Mouse (Mus musculus): ENCODE results near the gene Nt5dc2. TPM values are rescaled to one million over a fixed set of nuclear protein-coding genes. Genes with fewer than 3 reads are reported as not detected.

The Nt5dc2 gene
- polyA plus RNA-seq, 1 experiment from 2014 or later: 517 TPM

GRCm38 (mm10) chr14:31171386-31171785 is 40.5 kb downstream of the Nt5dc2 start:
- Histone ChIP-seq H3K27ac (ENCODE audit: low read depth, low read length) (no peak overlapping the region), H3K9me3 (ENCODE audit: control insufficient read depth, low read length) (no peaks in the 10 kb centered on the region), H3K27me3 (ENCODE audit: control insufficient read depth, insufficient read depth, low read length) (no peaks in the 10 kb centered on the region), H3K4me2 (replicated peaks; ENCODE audit: low read depth, low read length) (no peak overlapping the region), H3K4me1 (ENCODE audit: control insufficient read depth, insufficient read depth, low read length) (peaks cover 8% of the 10 kb centered on the region; the same call in 1 of the 2 replicates), H3K36me3 (ENCODE audit: control insufficient read depth, insufficient read depth, low read length) (peaks cover 65% of the 10 kb centered on the region), H3K9ac (ENCODE audit: low read depth, low read length) (no peak overlapping the region), H3K4me3 (ENCODE audit: low read length) (no peak overlapping the region)
- WGBS: 95% methylated on average over 11 of the region's 11 CpGs
- no peak for ATAC-seq (ENCODE audit: low FRiP score, low TSS enrichment)

- H3K27me3 ChIP-seq (ENCODE audit: control insufficient read depth, insufficient read depth, low read length): no peaks in the 10 kb centered on the region
- H3K4me2 ChIP-seq (replicated peaks; ENCODE audit: low read depth, low read length): no peak overlapping the region
- H3K4me3 ChIP-seq (ENCODE audit: low read length): no peak overlapping the region
- WGBS: 96% methylated on average over 15 of the region's 15 CpGs
- ATAC-seq (ENCODE audit: low FRiP score, low TSS enrichment): no peak
- no peak overlapping the region for H3K27ac ChIP-seq (ENCODE audit: low read depth, low read length)
- H3K4me1 ChIP-seq (ENCODE audit: control insufficient read depth, insufficient read depth, low read length): 0 out of 2 replicates have a peak, but pooled peaks cover 5% of the 10 kb centered on the region
- no peaks in the 10 kb centered on the region for H3K9me3 ChIP-seq (ENCODE audit: control insufficient read depth, low read length)
- no peak overlapping the region for H3K9ac ChIP-seq (ENCODE audit: low read depth, low read length)
- H3K36me3 ChIP-seq (ENCODE audit: control insufficient read depth, insufficient read depth, low read length): peaks cover 70% of the 10 kb centered on the region
These were observed 41.0 kb downstream of the Nt5dc2 start for GRCm38 (mm10) chr14:31171821-31172220.

GRCm38 (mm10) chr14:31172781-31173455 is 42.1 kb downstream of the Nt5dc2 start:
- no peak for ATAC-seq (ENCODE audit: low FRiP score, low TSS enrichment)
- WGBS: 76% methylated on average over 18 of the region's 18 CpGs
- no peak overlapping the region for H3K27ac ChIP-seq (ENCODE audit: low read depth, low read length)

DNA sequence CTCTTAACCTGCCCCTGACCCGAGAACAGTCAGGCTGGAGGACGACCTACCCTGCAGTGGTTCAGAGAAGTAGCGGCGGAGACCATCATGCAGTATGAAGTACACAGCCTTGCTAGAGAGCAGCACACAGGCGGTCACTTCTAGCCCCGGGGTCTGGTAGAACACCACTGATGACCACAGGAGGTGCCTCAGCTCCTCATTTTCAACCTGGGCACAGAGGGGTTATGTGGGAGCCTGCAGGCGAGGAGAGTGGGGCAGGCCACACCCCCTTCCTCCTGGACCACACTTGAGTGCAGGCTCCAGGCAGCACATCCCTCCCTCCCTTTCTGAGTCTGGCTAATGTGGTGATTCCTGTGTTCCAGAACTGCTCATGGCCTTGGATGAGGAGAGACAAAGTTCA is 42.7 kb downstream of the Nt5dc2 start:
- no peak overlapping the region for H3K4me2 ChIP-seq (replicated peaks; ENCODE audit: low read depth, low read length)
- H3K4me1 ChIP-seq (ENCODE audit: control insufficient read depth, insufficient read depth, low read length): 0 out of 2 replicates have a peak, but pooled peaks cover 4% of the 10 kb centered on the region
- H3K27me3 ChIP-seq (ENCODE audit: control insufficient read depth, insufficient read depth, low read length): no peaks in the 10 kb centered on the region
- H3K4me3 ChIP-seq (ENCODE audit: low read length): no peak overlapping the region
- peaks cover 86% of the 10 kb centered on the region for H3K36me3 ChIP-seq (ENCODE audit: control insufficient read depth, insufficient read depth, low read length)
- H3K27ac ChIP-seq (ENCODE audit: low read depth, low read length): no peak overlapping the region
- 90% methylated on average over 7 of the region's 7 CpGs for whole genome bisulfite sequencing
- H3K9me3 ChIP-seq (ENCODE audit: control insufficient read depth, low read length): no peaks in the 10 kb centered on the region
- no peak overlapping the region for H3K9ac ChIP-seq (ENCODE audit: low read depth, low read length)
- no peak for ATAC-seq (ENCODE audit: low FRiP score, low TSS enrichment)

More at GRCm38 (mm10) chr14:31172781-31173455, 42.1 kb downstream of the Nt5dc2 start:
- 0 out of 2 replicates have a peak, but pooled peaks cover 5% of the 10 kb centered on the region for H3K4me1 ChIP-seq (ENCODE audit: control insufficient read depth, insufficient read depth, low read length)
- H3K36me3 ChIP-seq (ENCODE audit: control insufficient read depth, insufficient read depth, low read length): peaks cover 81% of the 10 kb centered on the region
- no peak overlapping the region for H3K4me3 ChIP-seq (ENCODE audit: low read length)
- H3K9me3 ChIP-seq (ENCODE audit: control insufficient read depth, low read length): no peaks in the 10 kb centered on the region
- H3K4me2 ChIP-seq (replicated peaks; ENCODE audit: low read depth, low read length): no peak overlapping the region
- no peak overlapping the region for H3K9ac ChIP-seq (ENCODE audit: low read depth, low read length)
- no peaks in the 10 kb centered on the region for H3K27me3 ChIP-seq (ENCODE audit: control insufficient read depth, insufficient read depth, low read length)

GRCm38 (mm10) chr14:31177287-31177686 is 46.4 kb downstream of the Nt5dc2 start:
- Histone ChIP-seq H3K36me3 (ENCODE audit: control insufficient read depth, insufficient read depth, low read length) (peaks cover 99% of the 10 kb centered on the region), H3K4me1 (ENCODE audit: control insufficient read depth, insufficient read depth, low read length) (no peaks in the 10 kb centered on the region), H3K9me3 (ENCODE audit: control insufficient read depth, low read length) (no peaks in the 10 kb centered on the region), H3K4me2 (replicated peaks; ENCODE audit: low read depth, low read length) (no peak overlapping the region), H3K27me3 (ENCODE audit: control insufficient read depth, insufficient read depth, low read length) (no peaks in the 10 kb centered on the region), H3K4me3 (ENCODE audit: low read length) (no peak overlapping the region), H3K9ac (ENCODE audit: low read depth, low read length) (no peak overlapping the region), H3K27ac (ENCODE audit: low read depth, low read length) (no peak overlapping the region)
- ATAC-seq (ENCODE audit: low FRiP score, low TSS enrichment): no peak
- 88% methylated on average over 16 of the region's 16 CpGs for WGBS

DNA sequence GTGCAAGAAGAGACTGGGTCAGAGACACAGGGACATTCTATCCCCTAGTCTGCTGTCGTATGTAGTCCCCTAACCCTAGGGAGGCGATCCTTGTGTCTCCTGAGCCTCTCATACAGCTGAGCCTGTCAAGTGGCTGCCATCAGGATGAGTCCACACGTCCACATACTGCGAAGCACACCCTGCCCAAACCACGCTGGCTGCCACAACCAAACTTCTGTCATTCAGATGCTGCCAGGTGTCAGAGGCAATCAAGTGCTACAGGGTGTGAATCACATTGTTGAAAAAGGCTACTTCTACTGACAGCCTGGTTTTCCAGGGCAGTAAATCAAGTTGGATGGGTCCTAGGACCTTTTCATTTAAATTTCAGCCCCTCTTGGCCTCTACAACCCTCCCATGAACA is 46.9 kb downstream of the Nt5dc2 start:
- H3K4me1 ChIP-seq (ENCODE audit: control insufficient read depth, insufficient read depth, low read length): no peaks in the 10 kb centered on the region
- H3K4me3 ChIP-seq (ENCODE audit: low read length): no peak overlapping the region
- no peak overlapping the region for H3K27ac ChIP-seq (ENCODE audit: low read depth, low read length)
- H3K9me3 ChIP-seq (ENCODE audit: control insufficient read depth, low read length): no peaks in the 10 kb centered on the region
- WGBS: 82% methylated on average over 5 of the region's 5 CpGs
- no peak for ATAC-seq (ENCODE audit: low FRiP score, low TSS enrichment)
- H3K4me2 ChIP-seq (replicated peaks; ENCODE audit: low read depth, low read length): no peak overlapping the region
- no peak overlapping the region for H3K9ac ChIP-seq (ENCODE audit: low read depth, low read length)
- no peaks in the 10 kb centered on the region for H3K27me3 ChIP-seq (ENCODE audit: control insufficient read depth, insufficient read depth, low read length)
- peaks cover 99% of the 10 kb centered on the region for H3K36me3 ChIP-seq (ENCODE audit: control insufficient read depth, insufficient read depth, low read length)

DNA sequence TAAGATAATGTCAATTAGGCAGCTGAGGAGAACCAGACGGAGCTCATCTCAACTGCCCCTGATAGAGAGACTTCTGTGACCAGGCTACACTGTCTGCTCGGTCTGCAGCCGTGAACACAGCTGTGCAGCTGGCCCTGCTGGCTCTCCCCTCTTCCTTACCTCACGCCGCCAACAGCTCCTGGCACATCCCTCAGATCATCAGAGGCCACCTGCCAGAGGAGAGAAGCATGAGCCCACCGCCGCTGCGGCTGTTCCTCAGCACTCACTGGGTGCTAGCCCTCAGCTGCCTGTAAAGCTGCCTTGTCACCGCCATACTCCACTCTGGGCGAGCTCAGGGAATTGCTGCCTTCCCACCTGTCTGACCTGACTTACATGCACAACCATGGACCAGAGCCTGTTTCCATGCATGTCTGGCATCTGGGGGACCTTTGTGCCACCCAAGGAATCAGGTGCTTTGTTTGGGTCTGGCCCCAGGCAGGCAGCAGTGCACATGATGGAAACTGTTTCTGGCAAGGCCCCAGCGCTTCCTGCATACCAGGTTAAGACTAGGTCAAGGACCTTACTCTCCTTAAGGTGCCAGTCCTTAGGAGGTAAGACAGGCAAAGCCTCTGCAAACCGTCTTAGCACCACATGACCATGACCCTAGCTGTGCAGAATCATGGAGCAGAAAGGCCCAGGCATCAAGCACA is 49.0 kb downstream of the Nt5dc2 start:
- H3K9me3 ChIP-seq (ENCODE audit: control insufficient read depth, low read length): no peaks in the 10 kb centered on the region
- no peak overlapping the region for H3K27ac ChIP-seq (ENCODE audit: low read depth, low read length)

DNA sequence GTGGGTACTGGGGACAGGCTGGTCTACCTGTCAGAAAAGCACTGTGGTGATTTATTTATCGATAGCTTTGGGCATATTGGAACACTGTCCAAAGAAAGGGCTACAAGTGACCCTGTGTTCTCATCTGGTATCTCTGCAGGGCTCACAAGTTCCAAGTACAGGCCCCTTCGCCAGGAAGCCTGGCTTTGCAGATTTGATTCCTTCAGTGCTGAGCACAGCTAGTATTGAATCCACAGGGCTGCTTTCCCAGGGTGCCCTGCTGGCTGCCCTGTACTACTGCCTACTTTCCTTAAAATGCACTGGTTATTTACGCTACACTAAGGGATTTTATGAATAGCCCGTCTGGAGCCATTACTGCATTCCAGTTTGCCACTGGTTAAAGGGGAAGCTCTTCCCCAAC is 50.7 kb downstream of the Nt5dc2 start:
- 77% methylated on average over 4 of the region's 4 CpGs for WGBS
- H3K4me2 ChIP-seq (replicated peaks; ENCODE audit: low read depth, low read length): no peak overlapping the region
- H3K4me1 ChIP-seq (ENCODE audit: control insufficient read depth, insufficient read depth, low read length): no peaks in the 10 kb centered on the region
- ATAC-seq (ENCODE audit: low FRiP score, low TSS enrichment): no peak
- H3K27ac ChIP-seq (ENCODE audit: low read depth, low read length): no peak overlapping the region
- no peak overlapping the region for H3K4me3 ChIP-seq (ENCODE audit: low read length)
- peaks cover 99% of the 10 kb centered on the region for H3K36me3 ChIP-seq (ENCODE audit: control insufficient read depth, insufficient read depth, low read length)
- no peaks in the 10 kb centered on the region for H3K27me3 ChIP-seq (ENCODE audit: control insufficient read depth, insufficient read depth, low read length)
- no peaks in the 10 kb centered on the region for H3K9me3 ChIP-seq (ENCODE audit: control insufficient read depth, low read length)
- no peak overlapping the region for H3K9ac ChIP-seq (ENCODE audit: low read depth, low read length)

More for the DNA sequence above, 49.0 kb downstream of the Nt5dc2 start:
- 92% methylated on average over 12 of the region's 12 CpGs for WGBS
- no peak for ATAC-seq (ENCODE audit: low FRiP score, low TSS enrichment)
- peaks cover 99% of the 10 kb centered on the region for H3K36me3 ChIP-seq (ENCODE audit: control insufficient read depth, insufficient read depth, low read length)
- no peak overlapping the region for H3K4me2 ChIP-seq (replicated peaks; ENCODE audit: low read depth, low read length)
- no peaks in the 10 kb centered on the region for H3K4me1 ChIP-seq (ENCODE audit: control insufficient read depth, insufficient read depth, low read length)
- H3K9ac ChIP-seq (ENCODE audit: low read depth, low read length): no peak overlapping the region
- no peaks in the 10 kb centered on the region for H3K27me3 ChIP-seq (ENCODE audit: control insufficient read depth, insufficient read depth, low read length)
- H3K4me3 ChIP-seq (ENCODE audit: low read length): no peak overlapping the region

GRCm38 (mm10) chr14:31182786-31183290 is 52.0 kb downstream of the Nt5dc2 start:
- peaks cover 99% of the 10 kb centered on the region for H3K36me3 ChIP-seq (ENCODE audit: control insufficient read depth, insufficient read depth, low read length)
- no peaks in the 10 kb centered on the region for H3K9me3 ChIP-seq (ENCODE audit: control insufficient read depth, low read length)
- no peaks in the 10 kb centered on the region for H3K4me1 ChIP-seq (ENCODE audit: control insufficient read depth, insufficient read depth, low read length)
- H3K4me2 ChIP-seq (replicated peaks; ENCODE audit: low read depth, low read length): no peak overlapping the region
- no peaks in the 10 kb centered on the region for H3K27me3 ChIP-seq (ENCODE audit: control insufficient read depth, insufficient read depth, low read length)
- H3K27ac ChIP-seq (ENCODE audit: low read depth, low read length): no peak overlapping the region
- peak; percentile 51; the same call in 1 of the 2 replicates for ATAC-seq (ENCODE audit: low FRiP score, low TSS enrichment)
- H3K9ac ChIP-seq (ENCODE audit: low read depth, low read length): no peak overlapping the region
- 71% methylated on average over 2 of the region's 2 CpGs for WGBS
- no peak overlapping the region for H3K4me3 ChIP-seq (ENCODE audit: low read length)
